Mouse (Mus musculus) ES-Bruce4 (cell line): ENCODE results near the gene Col9a3. TPM values are rescaled to one million over a fixed set of nuclear protein-coding genes. Genes with fewer than 3 reads are reported as not detected.

ENCODE experiments used
- H3K27ac ChIP-seq: 2 replicates; pipeline ENCODE4 v1.5.1; 2012; ENCODE audit warnings: low read length, inconsistent platforms; ENCODE audit not compliant: insufficient read depth
- H3K27me3 ChIP-seq: 2 replicates; pipeline ENCODE4 v1.6.1; 2012; ENCODE audit warnings: mild to moderate bottlenecking, low read length, inconsistent platforms; ENCODE audit not compliant: control insufficient read depth, poor library complexity, insufficient read depth, severe bottlenecking
- H3K36me3 ChIP-seq: 2 replicates; pipeline ENCODE4 v1.6.1; 2012; ENCODE audit warnings: inconsistent platforms, mild to moderate bottlenecking, low read length, moderate library complexity; ENCODE audit not compliant: control insufficient read depth, poor library complexity, insufficient read depth, severe bottlenecking
- H3K4me1 ChIP-seq: one replicate; pipeline ENCODE4 v1.8.1; 2011; ENCODE audit warnings: low read length; ENCODE audit not compliant: control insufficient read depth, insufficient read depth
- H3K4me3 ChIP-seq: 2 replicates; pipeline ENCODE4 v1.5.1; 2011; ENCODE audit warnings: low read depth, mild to moderate bottlenecking, low read length
- H3K9ac ChIP-seq: 2 replicates; pipeline ENCODE4 v1.6.1; 2012; ENCODE audit warnings: low read depth, mild to moderate bottlenecking, inconsistent platforms; ENCODE audit not compliant: poor library complexity, severe bottlenecking
- H3K9me3 ChIP-seq: replicated peaks from 2 replicates; pipeline ENCODE4 v1.6.1; 2012; ENCODE audit warnings: mild to moderate bottlenecking, low read length, inconsistent platforms; ENCODE audit not compliant: control insufficient read depth, poor library complexity, insufficient read depth, severe bottlenecking
- CTCF ChIP-seq: IDR thresholded peaks from one replicate; pipeline ENCODE4 v1.8.1; 2011; ENCODE audit warnings: low read depth, low read length
- EP300 ChIP-seq: IDR thresholded peaks from 2 replicates; pipeline ENCODE4 v1.6.1; 2011; ENCODE audit warnings: low read depth, low read length; ENCODE audit not compliant: insufficient read depth
- POLR2A ChIP-seq: IDR thresholded peaks from one replicate; pipeline ENCODE4 v1.8.1; 2011; ENCODE audit warnings: low read length; ENCODE audit not compliant: insufficient read depth
- polyA plus RNA-seq: library from polyadenylated mRNA; stranded (reverse); fragments of >200 nt; gene quantifications from 2 replicates; pipeline ENCODE4 v1.2.4, GENCODE M21; 2011; ENCODE audit warnings: low read depth; ENCODE audit not compliant: missing spikeins, insufficient read depth, insufficient read length

Col9a3 gene
- 1.9 and 3.7 TPM in 2 replicates for polyA plus RNA-seq

GRCm38 (mm10) chr2:180597490-180597889 lies at the start of gene Col9a3:
TSS of gene Col9a3 (plus strand) at chr2:180597790.
- Histone ChIP-seq H3K27ac (no peak within 1 kb of the TSS), H3K4me1 (peaks cover 2% of the 10 kb centered on the region), H3K27me3 (no peaks in the 10 kb centered on the region), H3K36me3 (0 out of 2 replicates have a peak, but pooled peaks cover 5% of the 10 kb centered on the region), H3K9me3 (no peaks in the 10 kb centered on the region), H3K4me3 (peak within 1 kb of the TSS; percentile 57), H3K9ac (peak within 1 kb of the TSS; percentile 22; the same call in 1 of the 2 replicates)
- TF ChIP-seq POLR2A (no peak), CTCF (no peak), EP300 (no peak)

- H3K36me3 ChIP-seq = no peaks in the 10 kb centered on the region
- H3K27ac ChIP-seq = no peak overlapping the region
- no peaks in the 10 kb centered on the region for H3K4me1 ChIP-seq
- no peak for TF ChIP-seq CTCF
- TF ChIP-seq POLR2A = no peak
- H3K27me3 ChIP-seq = no peaks in the 10 kb centered on the region
- no peak overlapping the region for H3K4me3 ChIP-seq
- no peaks in the 10 kb centered on the region for H3K9me3 ChIP-seq
- H3K9ac ChIP-seq = no peak overlapping the region
Measured at GRCm38 (mm10) chr2:180552340-180552739, 45.2 kb upstream of the Col9a3 start.

GRCm38 (mm10) chr2:180555219-180555618 lies 42.4 kb upstream of the Col9a3 start:
- Histone ChIP-seq H3K4me3 (no peak overlapping the region), H3K27me3 (no peaks in the 10 kb centered on the region), H3K4me1 (no peaks in the 10 kb centered on the region), H3K9me3 (no peaks in the 10 kb centered on the region), H3K9ac (no peak overlapping the region), H3K27ac (no peak overlapping the region), H3K36me3 (no peaks in the 10 kb centered on the region)
- TF ChIP-seq EP300 (no peak), CTCF (no peak), POLR2A (no peak)

GRCm38 (mm10) chr2:180556470-180556869 lies 41.1 kb upstream of the Col9a3 start:
- no peak overlapping the region for H3K27ac ChIP-seq

GRCm38 (mm10) chr2:180560245-180560644 lies 37.3 kb upstream of the Col9a3 start:
- H3K4me1 ChIP-seq = no peaks in the 10 kb centered on the region
- H3K4me3 ChIP-seq = no peak overlapping the region
- no peaks in the 10 kb centered on the region for H3K36me3 ChIP-seq
- H3K9ac ChIP-seq = no peak overlapping the region
- TF ChIP-seq EP300 (no peak), CTCF (peak; percentile 77), POLR2A (no peak)
- no peaks in the 10 kb centered on the region for H3K27me3 ChIP-seq
- H3K9me3 ChIP-seq = no peaks in the 10 kb centered on the region
- H3K27ac ChIP-seq = no peak overlapping the region

More at GRCm38 (mm10) chr2:180556470-180556869, 41.1 kb upstream of the Col9a3 start:
- Histone ChIP-seq H3K9ac (no peak overlapping the region), H3K9me3 (no peaks in the 10 kb centered on the region), H3K36me3 (no peaks in the 10 kb centered on the region), H3K4me3 (no peak overlapping the region), H3K27me3 (no peaks in the 10 kb centered on the region), H3K4me1 (no peaks in the 10 kb centered on the region)
- TF ChIP-seq POLR2A (no peak), CTCF (no peak), EP300 (no peak)

- Histone ChIP-seq H3K9ac (no peak overlapping the region), H3K4me3 (no peak overlapping the region), H3K9me3 (no peaks in the 10 kb centered on the region), H3K27me3 (no peaks in the 10 kb centered on the region), H3K27ac (no peak overlapping the region), H3K4me1 (no peaks in the 10 kb centered on the region), H3K36me3 (no peaks in the 10 kb centered on the region)
- TF ChIP-seq POLR2A = no peak
- TF ChIP-seq EP300 = no peak
- TF ChIP-seq CTCF = no peak
Measured at GRCm38 (mm10) chr2:180562146-180562545, 35.4 kb upstream of the Col9a3 start.

GRCm38 (mm10) chr2:180563296-180563695 lies 34.3 kb upstream of the Col9a3 start:
- Histone ChIP-seq H3K27me3 (no peaks in the 10 kb centered on the region), H3K4me1 (no peaks in the 10 kb centered on the region), H3K9me3 (no peaks in the 10 kb centered on the region), H3K36me3 (no peaks in the 10 kb centered on the region), H3K9ac (no peak overlapping the region), H3K4me3 (no peak overlapping the region), H3K27ac (no peak overlapping the region)
- TF ChIP-seq CTCF (no peak), POLR2A (no peak), EP300 (no peak)
